Mouse (Mus musculus) adrenal gland, postnatal 25 days (tissue): Measurements from ENCODE around the gene Khsrp. TPM values are rescaled to one million over a fixed set of nuclear protein-coding genes. Genes with fewer than 3 reads are reported as not detected.
A peak's percentile ranks its signal among the peaks of the same experiment; 100 is the strongest.

Experiments used
- DNase-seq: peaks from one replicate; pipeline ENCODE4 v3.0.0; 2021; ENCODE audit warnings: mixed read lengths
- total RNA-seq: library from RNA; stranded (reverse); gene quantifications from 2 replicates; pipeline ENCODE4 v1.2.3, GENCODE M21; 2021

Gene Khsrp
- total RNA-seq, 1 experiment from 2014 or later: 115 TPM

DNA sequence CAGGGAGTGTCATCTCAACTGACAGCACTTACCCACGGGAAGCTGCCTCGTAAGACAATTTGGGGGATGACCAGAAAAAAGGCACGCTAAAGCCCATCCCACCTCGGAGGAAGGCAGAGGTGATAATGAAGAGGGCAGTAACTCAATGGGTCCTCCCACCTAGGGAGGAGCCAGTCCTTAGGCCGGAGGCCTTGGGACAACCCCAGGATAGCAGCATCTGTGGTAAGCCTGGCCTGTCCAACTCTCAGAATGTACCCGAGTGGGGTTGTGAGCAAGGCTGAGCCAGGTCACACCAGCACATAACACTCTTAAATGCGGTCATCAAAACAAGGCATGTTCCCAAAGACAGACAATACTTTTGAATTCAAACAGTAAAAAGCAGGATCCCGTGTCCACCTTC, 1.6 kb downstream of the Khsrp start:
- no peak for DNase-seq

- DNase-seq: no peak
These were observed 3.9 kb downstream of the Khsrp start for GRCm38 (mm10) chr17:57027471-57027870.

GRCm38 (mm10) chr17:57020960-57021359, 10.4 kb downstream of the Khsrp start:
- DNase-seq: no peak

DNA sequence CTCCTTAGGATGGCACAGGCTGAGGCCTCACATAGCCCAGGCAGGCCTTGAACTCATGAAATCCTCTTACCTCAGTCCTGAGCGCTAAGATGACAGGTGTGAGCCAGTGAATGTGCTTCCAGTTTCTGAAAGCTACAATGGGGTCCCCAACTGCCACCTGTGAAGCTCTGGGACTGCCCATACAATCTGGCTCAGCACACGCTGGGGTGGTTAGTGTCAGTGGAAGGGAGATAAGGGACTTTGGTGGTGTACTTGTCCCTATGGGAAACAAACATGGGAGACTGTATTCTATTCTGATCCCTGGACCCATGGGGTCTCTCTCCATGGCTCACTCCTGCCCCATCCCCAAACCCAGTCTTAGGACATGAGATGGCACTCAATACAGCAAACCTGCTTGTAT, 11.6 kb downstream of the Khsrp start:
- no peak for DNase-seq

- DNase-seq: no peak
These were observed 19.0 kb downstream of the Khsrp start for GRCm38 (mm10) chr17:57012245-57012795.

GRCm38 (mm10) chr17:57011236-57012141, 19.8 kb downstream of the Khsrp start, which contains the start of the genes Gtf2f1 and Gm17949:
TSS of gene Gtf2f1 (minus strand) at chr17:57011288.
TSS of gene Gm17949 (plus strand) at chr17:57011469.
- DNase-seq: peak; percentile 89

DNA sequence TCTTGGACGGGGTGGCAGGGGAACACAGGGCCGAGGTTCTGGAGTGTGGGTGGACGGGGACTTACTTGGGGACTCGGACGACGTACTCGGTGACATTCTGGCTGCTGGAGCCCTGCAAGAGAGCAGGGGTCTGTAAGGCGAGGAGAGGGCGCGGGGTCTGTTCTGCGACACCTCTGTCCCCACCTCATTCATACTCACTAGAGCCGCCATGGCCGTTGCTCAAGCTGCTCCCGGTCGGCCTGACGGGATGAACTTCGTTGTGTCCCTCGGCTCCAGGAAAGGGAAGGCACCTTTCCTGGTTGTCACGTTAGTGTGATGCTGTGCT, 20.4 kb downstream of the Khsrp start:
- DNase-seq: no peak

- no peak for DNase-seq
These were observed 24.0 kb downstream of the Khsrp start for GRCm38 (mm10) chr17:57007137-57007905.

DNA sequence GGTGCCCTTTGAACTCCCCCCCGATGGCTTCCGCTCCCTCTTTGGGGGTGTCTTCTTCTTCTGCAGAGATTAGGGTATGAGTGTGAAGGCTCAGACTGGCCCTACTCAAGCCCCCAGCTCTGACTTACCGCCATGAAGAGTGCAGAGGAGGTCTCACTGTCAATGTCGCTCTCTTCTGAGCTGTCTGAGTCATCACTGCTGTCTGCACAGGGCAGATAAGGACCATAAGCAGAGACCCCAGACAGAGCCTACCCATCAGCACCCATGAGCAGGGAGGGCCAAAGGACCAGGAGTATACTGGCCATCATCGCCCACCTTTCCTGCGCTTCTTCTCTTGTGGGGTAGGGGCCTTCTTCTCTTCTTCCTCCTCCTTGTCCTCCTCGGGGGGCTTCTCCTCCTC, 27.3 kb downstream of the Khsrp start:
- DNase-seq: no peak

GRCm38 (mm10) chr17:57001228-57001627, 30.1 kb downstream of the Khsrp start:
- no peak for DNase-seq

GRCm38 (mm10) chr17:56999968-57000609, 31.2 kb downstream of the Khsrp start, which contains the start of gene Pspn:
TSS of gene Pspn (minus strand) at chr17:57000018.
- DNase-seq: no peak

DNA sequence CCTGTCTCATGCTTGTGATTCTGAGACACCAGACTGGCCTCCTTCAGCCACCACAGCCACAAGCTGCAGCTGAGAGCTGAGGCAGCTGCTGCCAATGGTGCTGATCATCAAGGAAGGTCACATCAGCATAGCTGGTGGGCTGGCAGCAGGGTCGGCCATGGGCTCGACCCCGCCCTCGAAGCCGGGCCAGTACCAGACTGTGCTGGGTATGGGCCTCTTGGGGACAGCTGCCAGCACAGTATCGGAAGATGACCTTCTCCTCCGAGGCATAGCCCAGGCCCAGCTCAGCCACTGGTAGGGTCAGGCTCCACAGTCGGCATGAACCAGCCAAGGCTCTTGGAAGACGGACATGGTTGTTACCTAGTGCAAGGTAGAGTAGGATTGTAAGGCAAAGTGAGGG, 31.9 kb downstream of the Khsrp start:
- peak; percentile 42 for DNase-seq

DNA sequence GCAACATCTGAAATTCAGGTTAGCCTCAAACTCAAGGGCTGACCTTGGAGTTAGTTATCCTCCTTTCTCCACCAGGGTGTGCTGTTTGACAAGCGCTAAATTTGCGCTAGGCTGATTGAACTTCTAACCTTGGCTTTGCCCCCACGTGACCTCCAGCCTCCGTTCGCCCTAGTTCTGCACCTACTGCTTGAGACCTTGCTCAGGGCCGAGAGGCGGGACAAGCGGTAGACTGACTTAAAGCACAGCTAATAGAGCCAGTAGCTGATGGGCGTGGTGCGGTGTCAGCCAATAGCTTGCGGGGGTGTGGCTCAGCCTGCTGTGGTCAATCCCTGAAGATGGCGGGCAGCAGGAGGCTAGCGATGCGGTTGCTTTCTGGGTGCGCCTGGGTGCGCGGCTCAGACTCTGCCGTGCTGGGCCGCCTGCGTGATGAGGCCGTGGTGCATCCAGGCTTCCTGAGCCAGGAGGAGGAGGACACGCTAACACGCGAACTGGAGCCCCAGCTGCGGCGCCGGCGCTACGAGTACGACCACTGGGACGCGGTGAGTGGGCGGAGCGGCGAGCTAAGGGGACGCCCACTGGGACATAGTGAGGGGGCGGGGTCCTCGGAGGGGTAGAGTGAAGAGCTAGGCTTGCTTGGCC, 34.2 kb downstream of the Khsrp start, which contains the start of gene Alkbh7:
Alkbh7 (plus strand) TSS at position 311 of the 639 bp plus-strand sequence.
- peak; percentile 93 for DNase-seq

GRCm38 (mm10) chr17:56996506-56996905, 34.8 kb downstream of the Khsrp start:
- no peak for DNase-seq

GRCm38 (mm10) chr17:56995046-56995445, 36.3 kb downstream of the Khsrp start:
- DNase-seq: peak; percentile 53

- no peak for DNase-seq
These were observed 40.4 kb downstream of the Khsrp start for GRCm38 (mm10) chr17:56990966-56991365.

- peak; percentile 91 for DNase-seq
These were observed 41.1 kb downstream of the Khsrp start, which contains the start of gene Clpp for GRCm38 (mm10) chr17:56990115-56990746. TSS of gene Clpp (plus strand) at chr17:56990305.

GRCm38 (mm10) chr17:56989467-56990114, 41.7 kb downstream of the Khsrp start:
- peak; percentile 56 for DNase-seq

DNA sequence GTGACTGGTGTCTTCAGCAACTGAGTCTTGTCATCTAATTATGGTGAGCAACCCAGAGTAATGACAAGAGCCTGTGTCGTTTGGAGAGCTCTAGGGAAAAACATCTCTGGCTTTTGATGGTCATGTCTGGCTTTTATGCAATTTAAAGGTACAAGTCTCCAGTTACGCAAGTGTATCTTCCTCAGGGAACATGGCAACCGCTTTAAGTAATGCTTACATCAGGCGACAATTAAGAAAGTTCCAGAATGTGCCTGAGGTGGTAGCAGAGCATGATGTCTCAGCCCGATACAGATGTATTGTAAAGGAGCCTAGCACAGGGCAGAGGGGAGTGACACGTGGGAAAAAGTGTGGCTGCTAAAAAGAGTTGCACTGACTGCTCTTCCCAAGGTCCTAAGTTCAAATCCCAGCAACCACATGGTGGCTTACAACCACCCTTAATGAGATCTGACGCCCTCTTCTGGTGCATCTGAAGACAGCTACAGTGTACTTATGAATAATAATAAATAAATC, 42.3 kb downstream of the Khsrp start:
- no peak for DNase-seq

DNA sequence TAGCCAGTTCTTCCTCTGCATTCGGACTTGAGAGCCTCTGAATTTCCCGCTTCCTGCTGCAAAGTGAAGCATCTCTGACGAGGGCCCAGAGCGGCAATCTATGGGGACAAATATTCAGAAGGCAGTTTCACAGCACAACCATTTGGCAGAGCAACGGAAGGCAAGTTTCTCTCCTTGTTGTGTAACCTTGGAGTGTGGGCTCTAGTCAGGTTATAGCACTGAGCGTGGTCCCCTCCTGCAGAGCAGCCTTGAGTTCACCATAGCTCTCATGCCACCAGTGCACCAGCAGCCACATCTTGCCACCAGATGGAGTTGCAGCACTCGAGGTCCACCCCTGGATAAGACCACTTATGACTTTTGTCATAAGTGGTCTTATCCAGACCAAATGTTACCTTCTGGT, 42.9 kb downstream of the Khsrp start:
- DNase-seq: no peak
